14 mouse cellular contexts compared by ENCODE assay signal in genomic region chr4:155370737-155371715, GRCm38 (mm10). TPM values are rescaled to one million over a fixed set of nuclear protein-coding genes. Genes with fewer than 3 reads are reported as not detected.
DNase-seq lines count a peak whose midpoint lies in the region; ATAC-seq and TF ChIP-seq lines count a peak whose summit lies in the region.
"Had no signal": no experiment of that assay in that cellular context is flagged by ENCODE, and none has a peak within 500 bp of the region (broad histone marks: within the 10 kb centered on the region; RNA-seq: fewer than 3 reads in every experiment).

No protein-coding gene starts in this region.

- no peak overlapping the region for H3K9ac ChIP-seq in midbrain, postnatal 0 days (replicated peaks; ENCODE audit: low read length, poor library complexity, severe bottlenecking)
- no peak overlapping the region for H3K9ac ChIP-seq in midbrain, embryonic 11.5 days (ENCODE audit: low read length)
- H3K9ac ChIP-seq: forebrain, embryonic 15.5 days had no signal

- H3K4me1 ChIP-seq in midbrain, postnatal 0 days (ENCODE audit: insufficient read depth, low read length), result no peaks in the 10 kb centered on the region
- no peaks in the 10 kb centered on the region for H3K4me1 ChIP-seq in midbrain, embryonic 11.5 days (ENCODE audit: control insufficient read depth, insufficient read depth, low read length)
- peaks cover 40% of the 10 kb centered on the region for H3K4me1 ChIP-seq in small intestine, adult 2 months (ENCODE audit: control insufficient read depth, insufficient read depth, insufficient read length, low read length)

- no peak overlapping the region for H3K4me3 ChIP-seq in midbrain, postnatal 0 days (ENCODE audit: low read depth, low read length)
- no peak overlapping the region for H3K4me3 ChIP-seq in midbrain, embryonic 11.5 days (ENCODE audit: low read depth, low read length)
- no peak overlapping the region for H3K4me3 ChIP-seq in small intestine, adult 2 months (ENCODE audit: low read depth, low read length)
- H3K4me3 ChIP-seq: forebrain, embryonic 15.5 days had no signal

- no peak for ATAC-seq in midbrain, postnatal 0 days (ENCODE audit: low FRiP score)
- no peak for ATAC-seq in midbrain, embryonic 11.5 days (ENCODE audit: low FRiP score)
- no peak for ATAC-seq in activated CD4-positive, CD25-positive, alpha-beta regulatory T cell, adult 4 months
- ATAC-seq: forebrain, embryonic 15.5 days had no signal

- no peak overlapping the region for H3K27ac ChIP-seq in midbrain, postnatal 0 days (ENCODE audit: low read depth, low read length)
- no peak overlapping the region for H3K27ac ChIP-seq in midbrain, embryonic 11.5 days (ENCODE audit: low read depth, low read length)
- peak overlapping the region; percentile 89 for H3K27ac ChIP-seq in small intestine, adult 2 months (ENCODE audit: insufficient read depth, low read depth, low read length)
- H3K27ac ChIP-seq: forebrain, embryonic 15.5 days; macrophage had no signal

- no peaks in the 10 kb centered on the region for H3K36me3 ChIP-seq in midbrain, postnatal 0 days (ENCODE audit: insufficient read depth, low read length)
- no peaks in the 10 kb centered on the region for H3K36me3 ChIP-seq in midbrain, embryonic 11.5 days (ENCODE audit: control insufficient read depth, insufficient read depth, low read length)
- no peaks in the 10 kb centered on the region for H3K36me3 ChIP-seq in small intestine, adult 2 months (ENCODE audit: control insufficient read depth, insufficient read depth, low read length)
- H3K36me3 ChIP-seq: forebrain, embryonic 15.5 days had no signal

- H3K27me3 ChIP-seq in midbrain, postnatal 0 days (ENCODE audit: insufficient read depth, low read length), result no peaks in the 10 kb centered on the region
- no peaks in the 10 kb centered on the region for H3K27me3 ChIP-seq in midbrain, embryonic 11.5 days (ENCODE audit: control insufficient read depth, insufficient read depth, low read length)
- H3K27me3 ChIP-seq in small intestine, adult 2 months (ENCODE audit: control insufficient read depth, insufficient read depth, low read length), result no peaks in the 10 kb centered on the region

- TF ChIP-seq POLR2A in small intestine, adult 2 months (IDR thresholded peaks at IDR 0.05; ENCODE audit: low read depth, low read length), result no peak

- H3K9me3 ChIP-seq in midbrain, postnatal 0 days (ENCODE audit: low read length), result no peaks in the 10 kb centered on the region
- H3K9me3 ChIP-seq in midbrain, embryonic 11.5 days (ENCODE audit: control insufficient read depth, low read length), result no peaks in the 10 kb centered on the region
- H3K9me3 ChIP-seq: forebrain, embryonic 15.5 days had no signal

- no peak for TF ChIP-seq CTCF in midbrain, postnatal 0 days (IDR thresholded peaks at IDR 0.05)
- TF ChIP-seq CTCF in small intestine, adult 2 months (IDR thresholded peaks at IDR 0.05; ENCODE audit: extremely low read depth, insufficient read length, insufficient replicate concordance, low read depth, low read length), result no peak

- peak; percentile 31 for DNase-seq in cerebellum, adult 11-12 months
- no peak for DNase-seq in cerebellum, adult 18-20 months
- peak; percentile 11 for DNase-seq in midbrain, postnatal 0 days (ENCODE audit: low spot score)
- DNase-seq in midbrain, embryonic 11.5 days (ENCODE audit: low spot score, missing footprints), result no peak
- peak; percentile 92 for DNase-seq in kidney, postnatal 14 days
- DNase-seq in urinary bladder, postnatal 36 days (ENCODE audit: low spot score in 2 of 2), result no peak
- DNase-seq: thymus, adult 18-20 months had no signal

- no peak overlapping the region for H3K4me2 ChIP-seq in midbrain, postnatal 0 days (ENCODE audit: low read depth, low read length, poor library complexity, severe bottlenecking)
- H3K4me2 ChIP-seq in midbrain, embryonic 11.5 days, result no peak overlapping the region
- H3K4me2 ChIP-seq: forebrain, embryonic 15.5 days had no signal

- WGBS in midbrain, postnatal 0 days, result 84% methylated on average over 15 of the region's 15 CpGs
- 89% methylated on average over 15 of the region's 15 CpGs for WGBS in midbrain, embryonic 11.5 days
- WGBS in small intestine, adult 2 months, result 41% methylated on average over 15 of the region's 15 CpGs

RNA-seq across cellular contexts. Expression of gene Prkcz, which starts 9.9 kb away (rescaled TPM):
- total RNA-seq in midbrain, postnatal 0 days (2014; rRNA removed), result 103 and 104 TPM in 2 replicates
- 104 and 106 TPM in 2 replicates for polyA plus RNA-seq in midbrain, postnatal 0 days (2015; fragmentation: Nextera tagmentation; extraction: Ambion mirVana)
- polyA plus RNA-seq in midbrain, embryonic 11.5 days (2014; fragmentation: Nextera tagmentation; extraction: Ambion mirVana), result 17.6 and 18.3 TPM in 2 replicates
- polyA plus RNA-seq in small intestine, adult 2 months (2012; rRNA removed), result 22.1 and 73.8 TPM in 2 replicates
- polyA plus RNA-seq in activated CD4-positive, CD25-positive, alpha-beta regulatory T cell, adult 4 months (2017; shearing (Covaris generic)), result 1 to 10 TPM; 6.5 to 8.3 TPM
- total RNA-seq: monocyte, adult 5-6 weeks had no signal
- polyA plus RNA-seq: macrophage had no signal

RNA-seq across cellular contexts. Expression of gene Gabrd, which starts 26.9 kb away (rescaled TPM):
- total RNA-seq in midbrain, postnatal 0 days (2014; rRNA removed), result 0.11 and 0.52 TPM in 2 replicates
- polyA plus RNA-seq in midbrain, postnatal 0 days (2015; fragmentation: Nextera tagmentation; extraction: Ambion mirVana), result 0.36 and 0.37 TPM in 2 replicates
- not detected in 2 replicates for polyA plus RNA-seq in midbrain, embryonic 11.5 days (2014; fragmentation: Nextera tagmentation; extraction: Ambion mirVana)
- polyA plus RNA-seq in small intestine, adult 2 months (2012; rRNA removed), result 0.55 and 1.3 TPM in 2 replicates
- polyA plus RNA-seq in activated CD4-positive, CD25-positive, alpha-beta regulatory T cell, adult 4 months (2017; shearing (Covaris generic)), result under 1 TPM in 1 of 2 experiments, not detected in 1; 0.41 TPM
- polyA plus RNA-seq: embryonic facial prominence, embryonic 11.5 days; heart, postnatal 0 days had no signal

RNA-seq across cellular contexts. Expression of gene Cfap74, which starts 38.0 kb away (rescaled TPM):
- total RNA-seq in midbrain, postnatal 0 days (2014; rRNA removed), result 5.7 TPM in 2 replicates
- polyA plus RNA-seq in midbrain, postnatal 0 days (2015; fragmentation: Nextera tagmentation; extraction: Ambion mirVana), result 5.8 and 6.5 TPM in 2 replicates
- 6.3 and 6.5 TPM in 2 replicates for polyA plus RNA-seq in midbrain, embryonic 11.5 days (2014; fragmentation: Nextera tagmentation; extraction: Ambion mirVana)
- polyA plus RNA-seq in small intestine, adult 2 months (2012; rRNA removed), result 0.11 and 1.4 TPM in 2 replicates
- polyA plus RNA-seq in activated CD4-positive, CD25-positive, alpha-beta regulatory T cell, adult 4 months (2017; shearing (Covaris generic)), result 1 to 10 TPM; 1.8 to 2.1 TPM

Comparison
In these comparisons a context has a peak if more than half of its experiments do, and no peak if none do; other contexts are left out.
1. DNase-seq: peak in cerebellum, adult 11-12 months (single experiment), midbrain, postnatal 0 days (single experiment) and kidney, postnatal 14 days (single experiment); none in cerebellum, adult 18-20 months (0 of 2), midbrain, embryonic 11.5 days (single experiment) and urinary bladder, postnatal 36 days (0 of 2).